Mouse (Mus musculus) liver, embryonic 15.5 days (tissue): ENCODE results near the gene Iqschfp. TPM values are rescaled to one million over a fixed set of nuclear protein-coding genes. Genes with fewer than 3 reads are reported as not detected.
A peak's percentile ranks its signal among the peaks of the same experiment; 100 is the strongest.

ENCODE experiments used
- ATAC-seq: fragments of 200-750 bp; cut with Nextera tagmentation; 2 replicates; pipeline ENCODE4 v1.8.0; 2017; ENCODE audit warnings: moderate number of reproducible peaks, mild to moderate bottlenecking, moderate library complexity; ENCODE audit not compliant: insufficient read depth
- H3K27ac ChIP-seq: fragments of 300-500 bp; sonication (generic); replicated peaks from 2 replicates; pipeline ENCODE4 v1.5.1; 2015; ENCODE audit warnings: mild to moderate bottlenecking, inconsistent platforms
- H3K27me3 ChIP-seq: fragments of 300-500 bp; sonication (generic); 2 replicates; pipeline ENCODE4 v1.6.1; 2015; ENCODE audit warnings: mild to moderate bottlenecking, inconsistent platforms
- H3K36me3 ChIP-seq: fragments of 300-500 bp; sonication (generic); replicated peaks from 2 replicates; pipeline ENCODE4 v1.6.1; 2015; ENCODE audit warnings: moderate library complexity, mild to moderate bottlenecking, inconsistent platforms
- H3K4me1 ChIP-seq: fragments of 300-500 bp; sonication (generic); replicated peaks from 2 replicates; pipeline ENCODE4 v1.6.1; 2015; ENCODE audit warnings: inconsistent platforms
- H3K4me2 ChIP-seq: fragments of 300-500 bp; sonication (generic); 2 replicates; pipeline ENCODE4 v1.6.1; 2015; ENCODE audit warnings: moderate library complexity, mild to moderate bottlenecking, inconsistent platforms
- H3K4me3 ChIP-seq: fragments of 300-500 bp; sonication (generic); replicated peaks from 2 replicates; pipeline ENCODE4 v1.5.1; 2015; ENCODE audit warnings: mild to moderate bottlenecking, inconsistent platforms
- H3K9ac ChIP-seq: fragments of 300-500 bp; sonication (generic); 2 replicates; pipeline ENCODE4 v1.6.1; 2015; ENCODE audit warnings: moderate library complexity, mild to moderate bottlenecking, inconsistent platforms
- H3K9me3 ChIP-seq: fragments of 300-500 bp; sonication (generic); replicated peaks from 2 replicates; pipeline ENCODE4 v1.6.1; 2016; ENCODE audit warnings: inconsistent platforms
- WGBS: fragments of 180-500 bp; shearing (Covaris S2); methylation state at CpG from one replicate; pipeline ENCODE4 v1.1.7; 2015; ENCODE audit warnings: mixed read lengths; ENCODE audit not compliant: insufficient replicate concordance; 5-methylcytosine and 5-hydroxymethylcytosine counted together
- polyA plus RNA-seq: library from polyadenylated mRNA; unstranded; fragments of >200 nt; fragmentation: Nextera tagmentation; extraction: Ambion mirVana; gene quantifications from 2 replicates; pipeline ENCODE4 v1.2.1, GENCODE M21; 2015

Gene Iqschfp
- polyA plus RNA-seq, 1 experiment from 2014 or later, result not detected

DNA sequence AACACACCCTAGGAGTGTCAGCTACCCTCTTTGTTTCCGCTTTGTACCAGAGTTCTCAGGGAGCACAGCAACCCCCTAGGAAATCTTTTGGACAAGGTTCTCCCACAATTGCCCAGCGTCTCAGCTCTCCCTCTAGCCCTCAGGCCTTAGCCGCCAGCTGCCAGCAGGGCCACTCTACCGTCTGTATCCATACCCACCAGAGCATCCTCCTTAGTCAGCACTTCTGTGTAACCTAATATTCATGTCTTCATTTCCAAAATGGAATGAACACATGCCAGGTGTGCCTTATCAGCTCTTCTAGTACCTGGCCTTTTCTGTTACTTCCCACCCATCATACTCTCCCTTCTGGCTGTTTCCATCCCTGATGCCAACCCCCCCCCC lies 673.6 kb downstream of the Iqschfp start:
- no peak overlapping the region for H3K4me3 ChIP-seq
- no peak for ATAC-seq
- H3K4me1 ChIP-seq, result no peaks in the 10 kb centered on the region
- no peak overlapping the region for H3K9ac ChIP-seq
- H3K27me3 ChIP-seq, result no peaks in the 10 kb centered on the region
- 69% methylated on average over 4 of the region's 4 CpGs for WGBS
- no peak overlapping the region for H3K27ac ChIP-seq
- no peak overlapping the region for H3K4me2 ChIP-seq
- no peaks in the 10 kb centered on the region for H3K9me3 ChIP-seq
- H3K36me3 ChIP-seq, result no peaks in the 10 kb centered on the region

DNA sequence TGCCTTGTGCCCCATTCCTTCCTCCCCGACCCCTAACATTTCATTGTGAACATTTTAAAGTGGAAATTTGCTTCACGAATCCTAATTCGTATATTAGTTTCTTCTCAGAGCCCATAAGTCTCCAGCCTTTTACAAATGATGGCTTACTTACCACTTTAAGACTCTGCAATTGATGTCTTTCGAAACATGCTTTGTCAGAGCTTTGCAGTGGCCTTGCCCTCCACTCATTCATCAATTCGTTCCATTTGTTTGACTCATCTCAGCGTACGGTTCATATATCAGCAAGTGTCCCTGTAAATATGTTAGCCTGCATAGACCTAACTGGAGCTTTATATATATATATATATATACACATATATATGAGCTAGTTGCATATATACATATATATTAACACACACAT lies 675.5 kb downstream of the Iqschfp start:
- no peak for ATAC-seq
- Histone ChIP-seq H3K27me3 (no peaks in the 10 kb centered on the region), H3K4me1 (peaks cover 6% of the 10 kb centered on the region; the same call in 1 of the 2 replicates), H3K9ac (no peak overlapping the region), H3K27ac (no peak overlapping the region), H3K36me3 (no peaks in the 10 kb centered on the region), H3K9me3 (no peaks in the 10 kb centered on the region), H3K4me2 (no peak overlapping the region), H3K4me3 (no peak overlapping the region)
- 70% methylated on average over 7 of the region's 7 CpGs for WGBS

DNA sequence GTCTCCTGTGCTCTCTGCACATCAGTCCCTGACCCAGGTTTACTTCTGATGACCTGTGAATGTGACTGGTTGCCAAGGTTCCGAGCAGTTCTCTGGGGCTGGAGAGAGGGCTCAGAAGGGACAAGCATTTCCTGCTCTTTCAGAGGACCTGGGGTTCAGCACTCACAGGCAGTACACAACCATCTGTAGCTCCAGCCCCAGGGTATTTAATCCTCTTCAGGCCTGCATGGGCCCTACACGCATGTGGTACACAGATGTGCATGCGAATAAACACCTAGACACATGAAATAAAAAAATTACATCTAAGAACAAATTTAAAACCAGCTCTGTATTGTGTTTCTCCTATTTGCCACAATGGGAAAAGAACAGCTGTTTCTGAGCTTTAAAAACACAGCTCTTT lies 676.1 kb downstream of the Iqschfp start:
- Histone ChIP-seq H3K27me3 (no peaks in the 10 kb centered on the region), H3K4me2 (no peak overlapping the region), H3K36me3 (no peaks in the 10 kb centered on the region), H3K9me3 (no peaks in the 10 kb centered on the region), H3K4me1 (peaks cover 7% of the 10 kb centered on the region; the same call in 1 of the 2 replicates), H3K27ac (no peak overlapping the region), H3K9ac (no peak overlapping the region), H3K4me3 (no peak overlapping the region)
- no peak for ATAC-seq
- 62% methylated on average over 3 of the region's 3 CpGs for WGBS

DNA sequence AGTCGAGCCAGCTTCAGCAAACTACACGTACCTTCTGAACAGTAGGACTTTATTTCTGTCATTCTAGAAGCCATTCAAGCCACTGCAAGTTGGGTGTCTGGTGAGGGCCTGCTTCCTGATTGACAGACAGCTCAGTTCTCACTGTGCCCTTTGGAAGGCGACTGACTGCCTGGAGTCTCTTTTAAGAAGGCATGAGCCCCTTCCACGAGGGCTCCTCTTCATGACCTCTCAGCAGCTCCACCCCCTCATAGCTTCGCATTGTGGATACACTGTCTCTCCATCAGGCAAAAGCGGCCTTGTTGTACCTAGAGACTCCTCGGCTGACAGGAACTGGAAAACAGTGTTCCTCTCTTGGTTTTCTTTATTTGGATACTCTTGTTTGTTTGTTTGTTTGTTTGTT lies 676.7 kb downstream of the Iqschfp start:
- no peaks in the 10 kb centered on the region for H3K27me3 ChIP-seq
- H3K27ac ChIP-seq, result no peak overlapping the region
- peaks cover 7% of the 10 kb centered on the region; the same call in 1 of the 2 replicates for H3K4me1 ChIP-seq
- H3K4me2 ChIP-seq, result no peak overlapping the region
- no peak overlapping the region for H3K9ac ChIP-seq
- H3K36me3 ChIP-seq, result no peaks in the 10 kb centered on the region
- ATAC-seq, result no peak
- 54% methylated on average over 7 of the region's 7 CpGs for WGBS
- no peak overlapping the region for H3K4me3 ChIP-seq
- no peaks in the 10 kb centered on the region for H3K9me3 ChIP-seq

DNA sequence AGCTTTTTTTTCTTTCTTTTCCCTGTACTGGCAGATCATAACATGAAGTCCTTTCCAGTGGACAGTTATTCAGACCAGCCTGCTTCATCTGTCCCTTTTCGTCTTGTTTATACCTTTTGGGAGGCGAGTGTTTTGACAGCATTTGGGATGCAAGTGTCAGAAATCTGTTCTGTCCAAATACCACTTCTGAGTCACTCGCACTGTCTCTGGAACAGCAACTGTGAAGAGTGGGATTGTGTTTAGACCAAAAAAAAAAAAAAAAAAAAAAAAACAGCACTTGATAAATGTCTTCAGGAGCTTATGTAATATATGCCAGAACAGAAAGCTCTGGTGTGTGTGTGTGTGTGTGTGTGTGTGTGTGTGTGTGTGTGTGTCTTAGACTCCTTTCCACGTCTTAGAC lies 678.3 kb downstream of the Iqschfp start:
- ATAC-seq, result no peak
- no peak overlapping the region for H3K9ac ChIP-seq
- no peaks in the 10 kb centered on the region for H3K27me3 ChIP-seq
- H3K9me3 ChIP-seq, result no peaks in the 10 kb centered on the region
- H3K4me2 ChIP-seq, result no peak overlapping the region
- no peak overlapping the region for H3K4me3 ChIP-seq
- H3K4me1 ChIP-seq, result peaks cover 7% of the 10 kb centered on the region; the same call in 1 of the 2 replicates
- 68% methylated on average over 4 of the region's 4 CpGs for WGBS
- no peak overlapping the region for H3K27ac ChIP-seq
- H3K36me3 ChIP-seq, result no peaks in the 10 kb centered on the region

DNA sequence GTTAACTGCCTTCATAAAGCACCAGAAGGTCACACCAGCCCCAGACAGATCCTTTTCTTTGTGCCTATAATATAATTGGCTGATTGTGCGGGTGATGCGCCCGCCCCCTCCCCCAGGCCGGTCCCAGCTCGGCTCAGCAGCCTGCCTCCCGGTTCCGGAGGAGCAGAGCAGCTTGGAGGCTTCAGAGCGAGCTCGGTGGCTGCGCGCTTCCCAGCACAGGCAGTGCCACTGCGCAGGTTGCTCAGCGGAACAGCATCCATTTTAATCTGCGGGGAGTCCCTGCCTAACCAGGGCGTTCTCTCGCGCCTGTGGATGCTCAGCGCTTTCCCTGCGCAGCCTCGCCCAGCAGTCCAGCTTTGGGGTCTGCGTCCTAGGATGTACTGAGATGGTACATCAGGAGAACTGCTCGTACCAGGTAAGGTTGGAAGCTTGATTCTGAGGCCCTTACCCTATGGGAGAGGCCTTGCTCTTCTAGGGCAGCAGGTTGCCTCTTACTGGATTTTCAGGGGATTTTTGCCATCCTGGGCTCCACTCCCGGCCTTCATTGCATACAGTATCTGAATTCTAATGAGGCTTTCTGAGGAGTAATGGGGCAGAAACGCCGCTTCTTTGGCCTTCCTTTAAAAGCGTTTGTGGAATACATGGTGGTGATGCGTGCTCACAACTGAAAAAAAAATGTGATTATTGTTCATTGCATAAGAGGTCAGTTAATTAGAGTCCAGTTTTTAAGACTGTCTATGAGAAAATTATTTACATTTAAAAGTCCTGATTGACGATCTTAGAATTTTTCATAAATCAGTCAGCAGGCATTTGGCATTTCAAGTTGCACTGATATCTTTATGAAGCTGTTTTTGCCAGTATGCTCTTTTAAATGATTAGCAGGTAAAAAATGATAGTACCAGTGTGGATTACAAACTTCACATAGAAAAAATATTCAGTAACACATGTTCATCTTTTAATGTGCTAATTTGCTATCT lies 680.5 kb downstream of the Iqschfp start:
- H3K4me2 ChIP-seq, result peak overlapping the region; percentile 13
- H3K27ac ChIP-seq, result no peak overlapping the region
- H3K9me3 ChIP-seq, result no peaks in the 10 kb centered on the region
- no peaks in the 10 kb centered on the region for H3K27me3 ChIP-seq
- WGBS, result 27% methylated on average over 28 of the region's 28 CpGs
- H3K9ac ChIP-seq, result no peak overlapping the region
- no peaks in the 10 kb centered on the region for H3K36me3 ChIP-seq
- peaks cover 7% of the 10 kb centered on the region; the same call in 1 of the 2 replicates for H3K4me1 ChIP-seq
- H3K4me3 ChIP-seq, result no peak overlapping the region
- ATAC-seq, result no peak

DNA sequence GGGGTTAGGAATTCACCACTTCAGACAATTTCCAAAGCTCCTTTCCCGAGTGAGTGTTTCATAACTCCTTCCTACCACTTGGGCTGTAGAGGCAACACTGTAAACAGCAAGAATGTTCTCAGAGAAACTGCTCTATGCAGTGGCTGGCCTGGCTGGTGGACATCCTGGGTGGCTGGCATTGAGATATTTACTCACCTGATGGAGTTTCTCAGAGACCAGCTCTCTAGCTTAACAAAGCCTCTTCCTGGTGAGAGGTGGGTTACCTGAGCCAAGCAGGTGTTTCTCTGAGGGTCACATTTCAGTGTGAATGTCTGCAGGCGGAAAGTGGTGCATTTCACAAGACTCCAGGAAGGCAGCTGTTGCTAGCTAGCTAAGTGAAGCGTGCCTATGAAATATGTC lies 681.2 kb downstream of the Iqschfp start:
- no peaks in the 10 kb centered on the region for H3K27me3 ChIP-seq
- H3K4me3 ChIP-seq, result no peak overlapping the region
- ATAC-seq, result no peak
- H3K4me1 ChIP-seq, result peaks cover 7% of the 10 kb centered on the region; the same call in 1 of the 2 replicates
- no peak overlapping the region for H3K4me2 ChIP-seq
- H3K36me3 ChIP-seq, result no peaks in the 10 kb centered on the region
- WGBS, result 56% methylated on average over 3 of the region's 3 CpGs
- no peaks in the 10 kb centered on the region for H3K9me3 ChIP-seq
- H3K9ac ChIP-seq, result no peak overlapping the region
- H3K27ac ChIP-seq, result no peak overlapping the region

DNA sequence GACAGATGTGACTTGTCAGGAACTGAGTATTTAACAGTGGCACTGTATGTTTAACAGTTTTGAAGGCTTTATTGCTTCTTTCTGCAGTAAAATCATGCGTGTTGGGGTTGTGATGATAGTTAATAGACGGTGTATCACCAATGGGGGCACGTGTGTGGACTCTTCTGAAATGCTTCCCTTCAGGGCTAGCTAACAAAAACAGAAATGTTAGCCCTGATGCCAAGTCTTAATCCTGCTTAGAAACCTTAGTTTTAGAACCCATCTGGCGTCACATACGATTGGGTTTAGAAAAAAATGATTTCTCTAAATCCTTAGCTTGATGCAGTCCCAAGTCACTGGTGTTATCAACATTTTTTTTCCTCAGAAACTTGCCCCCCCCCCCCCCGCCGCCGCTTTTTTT lies 682.1 kb downstream of the Iqschfp start:
- no peak for ATAC-seq
- H3K4me1 ChIP-seq, result peaks cover 7% of the 10 kb centered on the region; the same call in 1 of the 2 replicates
- H3K27me3 ChIP-seq, result no peaks in the 10 kb centered on the region
- WGBS, result 49% methylated on average over 8 of the region's 8 CpGs
- no peaks in the 10 kb centered on the region for H3K36me3 ChIP-seq
- H3K4me3 ChIP-seq, result no peak overlapping the region
- H3K4me2 ChIP-seq, result no peak overlapping the region
- no peaks in the 10 kb centered on the region for H3K9me3 ChIP-seq
- no peak overlapping the region for H3K27ac ChIP-seq
- no peak overlapping the region for H3K9ac ChIP-seq

DNA sequence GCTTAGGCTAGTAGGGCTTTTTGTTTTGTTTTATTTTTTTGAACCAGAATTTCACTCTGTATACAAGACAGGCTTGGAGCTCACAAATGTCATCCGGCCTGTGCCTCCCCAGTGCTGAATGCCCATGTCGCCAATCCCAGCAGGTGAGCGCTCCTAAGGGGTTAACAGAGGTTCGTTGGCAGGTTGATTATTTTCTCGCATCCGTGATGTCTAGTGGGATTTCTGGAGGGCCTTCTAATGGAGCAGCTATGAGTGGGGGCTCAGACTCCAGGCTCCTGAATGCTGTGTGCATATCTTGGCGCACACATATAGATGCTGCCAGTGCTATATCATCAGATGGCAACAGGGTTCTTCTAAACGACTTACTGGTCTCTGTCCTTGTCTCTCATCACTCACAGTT lies 682.5 kb downstream of the Iqschfp start:
- Histone ChIP-seq H3K4me1 (peaks cover 7% of the 10 kb centered on the region; the same call in 1 of the 2 replicates), H3K4me3 (no peak overlapping the region), H3K36me3 (no peaks in the 10 kb centered on the region), H3K4me2 (no peak overlapping the region), H3K27me3 (no peaks in the 10 kb centered on the region), H3K9me3 (no peaks in the 10 kb centered on the region), H3K27ac (no peak overlapping the region), H3K9ac (no peak overlapping the region)
- ATAC-seq, result no peak
- 66% methylated on average over 8 of the region's 8 CpGs for WGBS

DNA sequence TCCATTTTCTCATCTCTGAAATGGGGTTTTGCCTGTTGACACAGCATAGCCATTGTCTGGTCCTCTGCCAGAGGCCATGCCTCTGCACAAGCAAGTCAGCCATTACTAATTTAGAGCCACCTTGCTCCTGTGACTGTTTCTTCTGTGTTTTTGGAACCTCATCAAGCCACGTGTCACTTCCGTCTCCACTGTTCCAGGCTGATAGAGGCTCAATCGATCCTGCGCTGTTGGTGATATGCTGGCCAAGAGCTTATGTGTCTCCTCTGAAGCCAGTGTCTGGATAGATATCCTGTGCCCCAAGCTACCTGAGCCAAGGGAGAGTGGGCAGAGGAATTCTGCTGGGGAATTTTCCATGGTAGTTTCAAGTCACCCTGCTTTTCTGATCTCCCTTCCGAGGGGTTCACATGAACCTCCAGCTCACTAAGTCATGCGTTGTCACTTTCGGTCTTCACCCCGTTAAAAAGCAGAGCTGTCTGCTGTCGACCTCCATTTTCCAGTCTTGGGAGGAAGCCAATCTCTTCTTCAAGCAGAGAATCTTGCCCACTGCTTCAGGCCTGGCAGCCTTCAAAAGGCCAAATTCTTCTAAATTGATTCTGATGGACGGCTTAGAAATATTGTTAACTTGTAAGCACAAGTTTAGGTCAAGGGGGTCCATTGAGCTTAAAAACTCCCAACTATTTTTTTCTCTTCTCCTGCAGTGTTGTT lies 683.8 kb downstream of the Iqschfp start:
- no peak for ATAC-seq
- H3K27ac ChIP-seq, result no peak overlapping the region
- H3K4me1 ChIP-seq, result peaks cover 7% of the 10 kb centered on the region; the same call in 1 of the 2 replicates
- no peak overlapping the region for H3K4me2 ChIP-seq
- 69% methylated on average over 10 of the region's 10 CpGs for WGBS
- no peaks in the 10 kb centered on the region for H3K27me3 ChIP-seq
- no peaks in the 10 kb centered on the region for H3K36me3 ChIP-seq
- no peaks in the 10 kb centered on the region for H3K9me3 ChIP-seq
- H3K4me3 ChIP-seq, result no peak overlapping the region
- no peak overlapping the region for H3K9ac ChIP-seq

DNA sequence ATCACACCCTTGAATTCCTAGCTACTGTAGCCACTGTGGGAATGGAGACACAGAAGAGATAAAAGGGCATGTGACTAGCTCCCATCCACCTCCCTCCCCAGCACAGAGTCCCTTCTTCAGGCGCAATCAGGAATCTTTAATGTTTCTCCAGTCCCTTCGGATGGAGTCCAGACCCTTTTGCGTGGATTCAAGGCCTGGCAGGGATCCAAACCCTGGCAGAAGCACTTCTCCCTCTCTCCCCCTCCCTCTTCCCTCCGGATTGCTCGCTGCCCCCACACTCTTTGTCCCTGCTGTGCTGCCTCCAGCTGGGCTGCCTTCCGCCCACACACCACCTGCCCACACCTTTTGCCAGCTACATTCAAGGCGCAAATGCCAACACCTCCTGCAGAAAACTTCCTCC lies 684.4 kb downstream of the Iqschfp start:
- no peaks in the 10 kb centered on the region for H3K27me3 ChIP-seq
- no peak overlapping the region for H3K4me2 ChIP-seq
- peaks cover 7% of the 10 kb centered on the region; the same call in 1 of the 2 replicates for H3K4me1 ChIP-seq
- H3K9ac ChIP-seq, result no peak overlapping the region
- no peaks in the 10 kb centered on the region for H3K9me3 ChIP-seq
- no peak overlapping the region for H3K27ac ChIP-seq
- no peaks in the 10 kb centered on the region for H3K36me3 ChIP-seq
- no peak for ATAC-seq
- no peak overlapping the region for H3K4me3 ChIP-seq
- WGBS, result 61% methylated on average over 7 of the region's 7 CpGs
